Mouse (Mus musculus): ENCODE results near the gene Cntnap2.
"Not testable (repeated sequence)": the region's sequence is repeated elsewhere in the genome, so short reads cannot be mapped to it uniquely, and the experiment has no call there.

Gene Cntnap2

DNA sequence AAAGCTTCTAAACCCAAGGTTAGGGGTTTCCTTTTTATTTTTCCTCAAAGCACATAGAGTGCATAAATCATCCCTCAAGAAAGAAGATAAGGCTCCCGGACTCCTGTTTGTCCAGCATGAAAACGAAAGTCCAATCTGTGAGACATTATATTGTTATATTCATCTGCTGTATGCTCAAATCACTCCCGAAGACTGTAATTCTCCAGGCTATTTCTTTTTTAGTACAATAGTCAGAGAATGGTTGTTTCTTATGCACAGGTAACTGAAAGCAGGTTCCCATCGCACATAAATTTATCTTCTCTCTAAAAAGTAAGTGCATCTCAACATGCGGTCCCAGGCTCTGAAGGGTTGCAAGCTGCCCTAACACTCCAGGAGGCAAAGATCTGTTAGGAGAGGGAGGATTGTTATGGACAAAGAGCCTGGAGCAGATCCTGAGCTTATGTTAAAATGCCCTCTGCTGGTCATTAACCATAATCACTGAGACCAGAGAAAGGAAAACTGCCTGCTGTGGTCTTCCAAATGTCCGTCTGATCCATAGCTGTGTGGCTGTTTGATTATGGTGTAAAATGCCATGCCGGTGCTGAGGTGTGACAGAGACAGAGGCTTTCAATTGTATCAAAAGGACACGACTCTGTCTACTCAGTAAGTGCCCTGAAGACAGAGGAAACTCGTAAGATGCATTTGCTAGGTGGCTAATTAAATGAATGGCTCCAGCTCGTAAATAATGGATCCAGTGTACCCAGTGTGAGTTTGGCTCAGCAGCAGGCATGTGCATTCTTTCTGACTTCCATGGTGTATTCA, 2116.4 kb downstream of the Cntnap2 start:
- in situ Hi-C loops (cut with MboI): not testable (repeated sequence)

DNA sequence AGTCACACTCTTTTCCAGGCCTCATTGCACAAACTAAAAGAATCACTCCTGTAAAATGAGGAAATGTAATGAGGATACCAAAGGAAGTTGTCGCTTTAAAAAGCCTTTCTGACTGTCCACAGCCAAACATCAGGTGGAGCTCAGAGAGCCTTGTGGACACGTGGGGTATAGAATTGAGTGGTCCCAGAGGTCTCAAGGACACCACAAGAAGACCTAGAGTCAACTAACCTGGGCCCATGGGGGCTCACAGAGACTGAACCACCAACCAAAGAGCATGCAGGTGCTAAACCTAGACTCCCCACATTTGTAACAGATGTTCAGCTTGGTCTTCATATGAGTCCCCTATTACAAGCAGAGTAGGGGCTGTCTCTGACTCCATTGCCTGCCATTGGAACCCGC, 2117.0 kb downstream of the Cntnap2 start:
- in situ Hi-C loops (cut with MboI): not testable (repeated sequence)

DNA sequence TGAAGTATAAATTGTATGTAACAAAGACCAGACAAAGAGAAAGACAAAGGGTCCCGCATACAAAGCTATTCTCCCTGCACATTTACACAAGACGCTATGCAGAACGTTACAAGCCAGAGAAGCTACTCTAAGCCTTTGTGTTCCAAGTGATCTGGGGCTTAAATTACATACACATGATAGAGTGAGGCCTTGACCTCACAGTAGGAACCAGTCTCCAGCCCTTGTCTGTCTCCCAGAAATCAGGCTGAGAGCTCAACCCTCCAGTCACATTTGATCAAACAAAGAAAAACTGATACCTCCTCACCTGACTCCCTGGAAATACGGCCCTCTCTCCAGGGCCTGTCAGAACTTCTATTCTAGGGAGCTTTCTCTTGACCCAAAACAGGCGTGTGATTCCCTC, 2122.2 kb downstream of the Cntnap2 start:
- in situ Hi-C loops (cut with MboI): not testable (repeated sequence)

DNA sequence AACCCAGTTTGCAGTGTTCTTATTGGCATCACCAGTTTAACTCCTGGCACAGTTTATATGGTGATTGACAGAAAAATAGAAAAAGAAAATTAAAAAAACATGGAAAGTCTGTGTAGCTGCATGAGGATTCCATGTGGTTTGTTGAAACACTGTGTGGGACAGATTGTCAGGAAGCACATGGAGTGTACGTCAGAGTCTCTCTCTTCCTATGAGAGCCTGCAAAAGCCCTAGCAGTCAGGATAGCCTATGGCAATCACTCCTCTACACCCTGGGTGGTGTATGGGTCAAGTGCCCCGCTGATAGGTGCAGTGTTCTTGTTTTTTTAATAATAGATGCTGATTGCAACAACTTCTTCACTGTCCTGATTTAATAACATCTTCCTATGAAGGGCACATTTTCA, 2123.1 kb downstream of the Cntnap2 start:
- in situ Hi-C loops (cut with MboI): no loop called here

DNA sequence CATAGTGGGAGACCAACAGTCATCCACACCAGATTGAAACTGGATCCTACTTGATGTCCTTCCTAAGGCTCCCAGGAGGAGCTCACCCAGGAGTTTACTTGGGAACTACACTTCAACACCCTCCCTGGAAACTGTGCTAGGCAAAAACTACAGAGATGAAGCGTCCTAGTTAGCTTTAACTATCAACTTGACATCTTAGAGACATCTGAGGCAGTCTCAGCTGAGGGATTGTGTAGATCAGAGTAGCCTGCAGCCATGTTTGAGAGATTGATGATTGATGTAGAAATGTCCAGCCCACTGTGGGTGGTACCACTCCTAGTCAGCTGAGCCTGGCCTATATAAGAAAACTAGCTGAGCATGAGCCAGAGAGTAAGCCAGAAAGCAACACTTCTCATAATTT, 2123.6 kb downstream of the Cntnap2 start:
- in situ Hi-C loops (cut with MboI): no loop called here

DNA sequence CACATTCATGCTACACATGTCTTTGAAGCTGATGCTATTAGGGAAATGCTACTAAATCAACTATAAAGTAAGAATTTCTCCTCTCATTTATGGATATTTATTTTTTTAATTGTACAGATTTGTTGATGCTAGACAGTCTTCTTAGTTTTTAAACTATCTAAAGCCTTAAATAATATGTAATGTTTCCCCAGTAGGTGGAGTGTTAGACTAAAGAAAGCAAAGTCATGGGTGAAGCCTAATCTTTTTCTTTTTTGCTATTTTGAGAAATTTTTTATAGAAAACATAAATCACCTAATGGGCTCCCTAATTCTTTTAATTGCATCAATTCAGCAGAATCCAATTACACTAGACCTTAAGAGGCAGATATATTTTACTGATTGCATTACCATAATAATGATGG, 2124.7 kb downstream of the Cntnap2 start:
- in situ Hi-C loops (cut with MboI): not testable (repeated sequence)

DNA sequence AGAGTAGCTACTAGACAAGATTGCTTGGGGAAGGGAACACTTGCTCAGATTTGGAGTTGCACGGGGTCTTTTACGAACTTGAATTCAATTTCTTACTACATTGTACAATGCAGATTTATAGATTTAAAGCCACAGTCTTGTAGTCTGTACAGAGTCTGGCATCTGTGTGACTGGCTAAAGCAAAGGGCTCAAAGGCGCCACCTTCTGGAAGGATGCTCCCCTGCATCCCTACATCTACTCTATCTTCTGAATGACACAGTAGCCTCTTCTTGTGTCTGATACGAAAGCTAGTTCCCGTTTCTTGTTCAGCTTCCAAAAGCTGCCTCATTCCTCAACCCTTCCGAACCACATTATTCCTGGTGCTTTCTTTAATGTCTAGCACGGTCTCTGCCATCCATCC, 2129.0 kb downstream of the Cntnap2 start:
- in situ Hi-C loops (cut with MboI): no loop called here

DNA sequence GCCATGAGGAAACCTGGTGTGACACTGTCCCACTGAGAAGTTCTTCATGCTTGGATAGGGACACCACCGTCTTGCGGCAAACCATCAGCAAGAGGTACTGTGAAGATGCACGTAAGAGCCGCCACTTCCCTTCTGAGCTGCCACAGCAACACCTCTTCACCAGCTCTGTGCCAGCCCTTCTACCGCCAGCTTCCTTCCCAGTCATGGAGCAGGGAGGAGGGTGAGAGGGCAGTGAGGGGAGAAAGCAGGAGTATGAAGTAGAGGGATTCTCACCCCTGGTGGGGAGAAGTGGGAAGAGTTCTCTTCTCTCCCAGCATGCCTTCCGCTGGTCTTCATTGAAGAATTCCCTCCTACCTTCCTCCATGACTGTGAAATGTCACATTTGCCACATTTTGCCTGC, 2129.4 kb downstream of the Cntnap2 start:
- in situ Hi-C loops (cut with MboI): not testable (repeated sequence)

DNA sequence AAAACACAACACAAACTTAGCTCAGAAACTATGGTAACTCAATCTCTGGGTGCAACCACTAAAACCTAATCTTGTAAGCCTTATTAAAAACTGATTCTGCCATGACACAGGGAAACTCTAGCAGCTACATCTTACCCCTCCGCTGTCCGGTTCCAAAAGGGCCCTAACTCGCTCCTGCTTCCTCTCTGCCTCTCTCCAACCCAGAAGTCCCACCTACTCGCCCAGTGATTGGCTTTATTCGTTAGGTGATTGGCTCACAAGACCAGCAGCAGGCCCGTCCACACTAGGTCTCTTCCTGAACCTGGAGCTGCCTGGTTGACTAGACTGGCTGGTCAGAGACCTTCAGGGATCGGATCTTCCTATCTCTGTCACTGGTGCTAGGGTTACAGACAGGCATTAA, 2131.1 kb downstream of the Cntnap2 start:
- in situ Hi-C loops (cut with MboI): no loop called here

DNA sequence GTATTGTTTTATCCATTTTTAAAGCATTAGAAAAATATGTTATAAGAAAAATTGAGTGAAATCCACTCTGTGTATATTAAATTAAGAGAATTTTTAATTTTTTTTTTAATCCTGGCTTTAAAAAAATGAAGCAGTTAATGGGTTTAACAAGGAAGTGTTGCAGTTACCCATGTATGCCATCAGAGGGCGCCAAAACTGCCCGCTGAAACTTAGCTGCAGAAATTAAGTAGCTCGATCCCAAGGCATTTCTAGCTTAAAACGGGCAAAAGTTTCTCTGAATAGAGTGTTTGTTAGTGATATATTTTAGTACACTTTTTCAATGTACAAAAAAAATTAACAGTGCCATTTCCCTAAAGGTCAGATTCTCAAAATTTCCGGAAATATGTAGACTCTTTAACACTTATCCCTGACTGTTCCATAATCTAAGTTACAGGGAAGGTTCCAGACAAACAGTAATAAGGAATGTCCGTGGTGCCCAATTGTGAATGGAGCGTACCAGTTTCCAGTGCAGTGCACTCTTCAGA, 2132.2 kb downstream of the Cntnap2 start:
- in situ Hi-C loops (cut with MboI): no loop called here

DNA sequence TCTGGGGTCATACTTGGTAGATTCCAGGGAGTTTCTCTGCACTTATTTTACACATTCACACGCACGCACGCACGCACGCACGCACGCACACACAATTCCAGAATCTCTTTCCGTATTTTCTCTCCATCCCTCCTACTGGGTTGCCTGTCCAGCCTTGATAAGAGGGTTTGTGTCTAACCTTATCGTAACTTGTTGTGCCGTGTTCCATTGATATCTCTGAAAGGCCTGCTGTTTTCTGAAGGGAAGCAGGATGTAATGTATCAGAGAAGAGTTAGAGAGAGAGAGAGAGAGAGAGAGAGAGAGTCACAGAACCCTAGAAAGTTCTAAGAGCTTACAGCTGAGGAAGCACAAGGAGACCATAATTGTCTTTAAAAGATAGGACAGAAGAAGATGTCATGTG, 2132.8 kb downstream of the Cntnap2 start:
- in situ Hi-C loops (cut with MboI): no loop called here

DNA sequence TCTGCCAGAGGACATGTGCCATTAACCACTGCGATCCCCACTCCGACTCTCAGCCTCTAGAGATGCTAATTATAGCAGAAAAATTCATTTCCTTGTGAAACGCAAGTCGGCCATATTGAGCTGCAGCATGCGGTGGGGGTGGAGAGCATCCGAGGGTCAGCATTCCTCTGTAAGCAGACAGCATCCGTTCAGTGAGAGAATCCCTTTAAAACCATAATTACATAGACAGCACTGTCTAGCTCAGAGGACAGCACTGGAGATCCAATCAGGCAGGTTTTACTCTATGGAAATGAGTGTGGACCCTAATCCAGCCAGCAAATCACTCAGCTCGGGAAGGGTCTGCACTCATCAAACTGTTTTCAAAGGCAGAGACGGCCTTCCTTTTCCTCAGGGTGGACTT, 2133.3 kb downstream of the Cntnap2 start:
- in situ Hi-C loops (cut with MboI): no loop called here

DNA sequence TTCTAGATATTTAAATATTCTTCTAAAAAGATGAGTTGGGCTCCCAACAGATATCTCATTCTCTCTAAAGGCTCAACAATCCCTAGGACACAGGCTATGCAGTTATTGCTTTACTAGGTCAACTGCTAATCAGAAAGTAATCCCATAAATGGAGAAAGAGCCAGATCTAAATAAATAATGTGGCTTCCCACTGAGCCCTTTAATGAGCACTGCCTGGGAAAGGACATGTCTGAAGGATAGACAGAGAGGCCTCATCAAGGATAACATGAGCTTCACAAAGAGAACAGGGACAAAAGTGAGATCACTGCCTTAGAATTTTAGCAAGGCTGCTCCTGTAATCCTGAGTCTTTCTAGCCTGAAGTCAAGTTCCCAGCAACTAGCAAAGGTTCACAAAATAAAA, 2138.4 kb downstream of the Cntnap2 start:
- in situ Hi-C loops (cut with MboI): no loop called here

DNA sequence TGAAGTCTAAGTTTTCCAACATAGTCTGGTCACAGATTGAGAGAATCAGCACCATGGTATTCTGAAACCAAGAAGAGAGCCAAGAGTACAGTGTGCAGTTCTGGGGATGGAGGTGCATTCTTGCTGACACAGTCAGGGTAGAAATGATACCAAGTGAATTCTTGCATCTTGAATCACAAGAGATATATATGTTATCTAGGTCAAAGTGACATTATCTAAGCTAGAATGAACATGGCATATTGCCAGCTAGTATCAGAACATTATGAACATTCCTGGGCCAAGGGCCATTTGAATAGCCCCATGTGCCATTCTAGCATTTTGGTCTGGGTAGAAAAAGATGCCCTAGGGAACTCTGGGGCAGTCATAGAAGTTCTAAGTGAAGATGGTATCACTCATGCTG, 2141.5 kb downstream of the Cntnap2 start:
- in situ Hi-C loops (cut with MboI): no loop called here

DNA sequence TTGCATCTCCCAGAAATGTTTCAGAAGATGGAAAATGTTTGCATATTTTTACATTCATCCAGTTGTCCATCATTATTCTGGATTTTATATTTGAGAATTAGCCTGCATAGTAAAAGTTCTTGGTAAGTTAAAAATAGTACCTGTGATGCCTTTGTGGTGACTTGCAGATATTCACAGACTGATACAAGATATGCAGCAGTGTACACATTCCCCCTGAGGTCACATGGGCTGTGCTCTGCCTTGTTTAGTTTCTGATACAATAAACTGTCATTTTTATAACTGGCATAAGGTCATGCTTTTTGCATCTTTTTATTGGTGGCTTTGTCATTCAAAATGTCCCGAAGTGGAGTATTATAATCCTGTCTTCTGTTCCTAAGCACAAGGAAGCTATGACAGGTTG, 2148.9 kb downstream of the Cntnap2 start:
- in situ Hi-C loops (cut with MboI): no loop called here

DNA sequence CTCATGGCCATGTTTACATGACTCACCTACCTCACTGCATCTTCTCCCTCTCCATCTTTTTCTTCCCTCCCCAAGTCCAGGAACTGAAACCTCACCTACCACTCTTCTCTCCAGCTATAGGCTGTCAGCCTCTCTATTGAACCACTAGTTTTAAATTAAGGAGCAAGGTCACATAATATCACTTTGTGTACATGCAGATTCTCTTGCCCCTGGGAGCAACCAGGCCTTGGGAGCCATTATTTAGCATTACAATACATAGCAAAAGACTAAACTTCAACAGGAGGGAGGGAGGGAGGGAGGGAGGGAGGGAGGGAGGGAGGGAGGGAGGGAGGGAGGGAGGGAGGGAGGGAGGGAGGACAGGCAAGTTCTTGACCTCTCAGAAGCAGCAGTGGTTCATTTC, 2155.6 kb downstream of the Cntnap2 start:
- in situ Hi-C loops (cut with MboI): no loop called here

DNA sequence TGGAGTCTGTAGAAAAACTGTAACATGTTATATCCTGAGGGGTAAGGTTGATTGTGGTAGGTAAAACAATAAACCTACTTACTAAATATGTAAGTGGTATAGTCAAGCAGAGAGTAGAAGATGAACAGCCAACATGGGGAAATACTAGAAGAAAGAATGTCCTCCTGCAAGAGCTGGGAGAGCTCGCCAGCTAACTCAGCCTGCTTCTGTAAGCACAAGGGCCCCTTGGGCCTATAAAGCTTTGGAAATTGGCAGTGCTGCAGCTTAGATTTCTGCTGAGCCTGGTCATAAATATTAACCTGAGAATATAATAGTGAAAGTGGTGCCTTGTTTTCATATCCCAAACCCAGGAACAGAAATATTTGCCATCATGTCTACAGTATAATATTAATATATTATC, 2164.4 kb downstream of the Cntnap2 start:
- in situ Hi-C loops (cut with MboI): not testable (repeated sequence)

DNA sequence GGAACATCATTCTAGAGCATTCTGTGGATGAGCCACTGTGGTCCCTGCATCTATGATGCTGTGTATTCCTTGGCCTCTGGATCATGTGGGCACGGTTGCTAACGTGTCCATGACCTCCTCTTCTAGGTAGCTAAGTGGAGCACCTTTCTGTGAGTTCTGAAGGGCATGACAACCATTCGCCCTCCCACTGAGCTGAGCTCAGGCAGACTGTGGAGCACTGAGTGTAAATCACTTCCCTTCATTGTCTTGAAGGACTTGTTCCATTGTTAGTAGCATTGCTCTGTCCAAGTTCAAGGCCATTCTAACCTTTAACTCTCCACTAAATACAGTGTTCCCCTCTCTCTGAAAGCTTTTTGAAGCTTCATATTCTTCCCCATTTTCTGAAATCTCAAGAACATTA, 2166.2 kb downstream of the Cntnap2 start:
- in situ Hi-C loops (cut with MboI): not testable (repeated sequence)

DNA sequence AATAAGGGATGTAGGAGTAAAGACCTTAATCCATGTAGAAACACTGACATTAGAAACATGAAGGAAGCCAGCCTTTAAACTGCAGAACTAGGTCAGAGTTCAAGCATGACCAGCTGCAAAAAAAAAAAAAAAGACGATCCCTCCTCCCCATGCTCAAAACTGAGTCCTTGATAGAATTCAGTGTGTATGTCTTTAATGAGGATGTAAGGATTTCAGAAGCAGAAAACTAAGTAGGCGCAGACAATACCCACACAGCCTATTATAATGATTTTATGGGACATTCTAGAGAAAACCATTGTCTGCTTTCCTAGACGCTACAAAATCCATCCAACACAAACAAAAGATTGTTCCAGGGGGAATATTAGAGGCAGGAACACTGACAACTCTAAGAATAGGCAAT, 2168.4 kb downstream of the Cntnap2 start:
- in situ Hi-C loops (cut with MboI): no loop called here

DNA sequence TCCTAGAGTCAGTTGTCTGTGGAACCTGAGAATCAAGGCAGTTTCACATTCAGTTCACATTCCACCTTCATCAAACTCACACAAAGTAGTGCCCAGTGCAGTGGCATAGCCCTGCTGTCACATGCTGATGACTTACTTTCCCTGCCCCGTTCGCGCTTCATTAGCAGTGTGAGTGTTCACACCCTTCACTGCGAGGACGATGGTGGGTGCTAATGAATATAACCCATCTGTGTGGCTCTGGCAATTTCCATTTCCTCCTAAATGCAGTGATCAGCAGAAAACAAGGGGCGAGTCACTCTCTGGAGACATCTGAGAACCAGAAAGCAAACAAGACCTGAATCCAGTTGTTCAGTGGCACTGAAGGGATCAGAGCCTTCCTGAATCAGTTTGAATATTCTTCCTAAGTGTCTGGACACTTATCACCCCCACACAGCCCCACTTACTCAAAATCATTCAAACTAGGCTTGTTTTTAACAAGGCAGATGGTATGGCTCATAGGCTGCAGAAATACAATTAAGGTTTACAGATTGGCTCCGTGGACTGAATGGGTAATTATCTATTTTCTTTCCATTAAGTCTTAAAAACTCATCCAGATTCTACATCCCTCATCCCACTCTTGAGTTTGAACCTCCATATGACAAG, 2169.6 kb downstream of the Cntnap2 start:
- in situ Hi-C loops (cut with MboI): no loop called here

DNA sequence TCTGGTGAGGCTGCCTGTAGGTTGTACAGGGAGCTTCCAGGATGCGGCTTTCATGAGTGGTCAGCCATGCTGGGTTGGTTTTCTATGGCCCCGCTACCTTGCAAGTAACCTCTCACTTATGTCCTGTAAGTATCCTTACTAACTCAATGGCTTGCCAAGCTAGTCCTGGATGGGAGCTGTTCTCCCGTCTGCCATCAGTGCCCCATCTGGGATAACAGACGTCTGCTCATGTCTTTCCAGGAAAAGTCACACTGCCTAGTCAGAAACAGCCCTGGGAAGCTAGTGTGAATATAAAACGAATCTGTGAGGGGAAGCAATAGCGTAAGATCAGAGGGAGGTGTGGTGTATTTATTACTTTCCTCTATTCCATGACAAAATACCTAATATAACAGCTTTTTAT, 2172.4 kb downstream of the Cntnap2 start:
- in situ Hi-C loops (cut with MboI): no loop called here

DNA sequence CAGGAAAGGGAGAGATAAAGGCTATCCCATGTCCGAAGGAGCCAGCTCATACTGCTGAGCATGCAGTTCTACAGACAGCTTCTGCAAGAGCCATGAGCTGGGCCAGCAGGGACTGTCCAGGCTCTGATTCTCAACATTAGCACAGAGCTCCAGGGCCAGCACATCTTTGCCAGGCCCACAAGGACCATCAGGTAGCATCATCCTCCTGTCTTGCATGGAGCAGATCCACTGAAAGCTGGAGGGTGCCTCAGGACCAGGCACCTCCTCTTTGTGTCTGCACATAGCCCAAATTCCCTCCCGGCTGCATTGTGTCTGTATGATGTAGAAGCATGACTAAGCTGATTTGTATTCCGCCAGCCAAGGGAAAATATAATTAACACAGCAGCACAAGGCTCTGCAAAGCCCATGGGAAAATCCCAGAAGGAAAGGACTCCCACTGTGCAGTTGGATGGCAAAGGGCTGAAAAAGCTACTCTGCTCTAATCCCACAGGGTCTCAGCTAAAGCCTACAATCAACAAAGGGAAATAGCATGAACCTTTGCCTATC, 2180.3 kb downstream of the Cntnap2 start:
- in situ Hi-C loops (cut with MboI): no loop called here

DNA sequence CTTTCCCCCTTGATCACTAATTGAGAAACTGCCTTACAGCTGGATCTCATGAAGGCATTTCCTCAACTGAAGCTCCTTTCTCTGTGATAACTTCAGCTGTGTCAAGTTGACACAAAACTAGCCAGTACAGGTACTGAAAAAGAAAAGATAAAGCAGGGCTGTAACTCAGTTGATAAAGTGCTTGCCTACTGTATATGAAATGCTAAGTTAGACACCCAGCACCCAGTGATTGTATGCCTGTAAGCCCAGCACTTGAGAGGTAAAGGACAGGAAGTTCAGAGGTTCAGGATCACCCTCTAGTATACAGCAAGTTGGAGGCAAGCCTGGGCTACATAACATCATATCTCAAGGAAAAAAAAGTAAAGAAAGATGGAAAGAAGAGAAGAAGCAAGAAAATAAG, 2182.2 kb downstream of the Cntnap2 start:
- in situ Hi-C loops (cut with MboI): no loop called here

Measured in mature B cell (primary cell).